9 mouse cellular contexts compared by ENCODE assay signal in genomic region chr2:170222819-170223218, GRCm38 (mm10).
DNase-seq lines count a peak whose midpoint lies in the region; ATAC-seq lines count a peak whose summit lies in the region.
"Had no signal": no experiment of that assay in that cellular context is flagged by ENCODE, and none has a peak within 500 bp of the region (broad histone marks: within the 10 kb centered on the region; RNA-seq: fewer than 3 reads in every experiment).

No protein-coding gene starts in this region.

- H3K4me1 ChIP-seq in kidney, embryonic 14.5 days (ENCODE audit: control insufficient read depth, insufficient read depth, low read length): peaks cover 48% of the 10 kb centered on the region

- DNase-seq in kidney, postnatal 10 days: no peak
- no peak for DNase-seq in layer of hippocampus, adult 18-20 months (ENCODE audit: low spot score in 2 of 2)
- DNase-seq in spleen, postnatal 14 days (ENCODE audit: low spot score in 2 of 2): no peak
- no peak for DNase-seq in cerebellum, adult 11 months

- H3K27me3 ChIP-seq in kidney, embryonic 14.5 days (ENCODE audit: control insufficient read depth, insufficient read depth, low read length): no peaks in the 10 kb centered on the region
- H3K27me3 ChIP-seq: Patski had no signal

- H3K4me2 ChIP-seq in kidney, embryonic 14.5 days (replicated peaks; ENCODE audit: low read depth, low read length): peak overlapping the region; percentile 21

- no peak for ATAC-seq in kidney, embryonic 14.5 days (ENCODE audit: low FRiP score, low TSS enrichment)
- ATAC-seq in common myeloid progenitor, adult 5-6 weeks (replicated peaks; ENCODE audit: low read depth, poor library complexity, severe bottlenecking): peak; percentile 46
- peak; percentile 9 to 29; a peak in 2 of 4 replicates for ATAC-seq in hematopoietic stem cell, adult 5-6 weeks (replicated peaks in 1 of 2; ENCODE audit: insufficient read depth in 1 of 2, low FRiP score in 2 of 2, low TSS enrichment in 1 of 2, low read depth in 1 of 2, poor library complexity in 2 of 2, severe bottlenecking in 2 of 2)
- ATAC-seq in megakaryocyte progenitor cell, adult 5-6 weeks (replicated peaks; ENCODE audit: poor library complexity): peak; percentile 52
- ATAC-seq: Patski had no signal

- H3K9me3 ChIP-seq in kidney, embryonic 14.5 days (ENCODE audit: control insufficient read depth, low read length): no peaks in the 10 kb centered on the region

- peak overlapping the region; percentile 23; the same call in 1 of the 2 replicates for H3K9ac ChIP-seq in kidney, embryonic 14.5 days (ENCODE audit: low read depth, low read length)

- H3K36me3 ChIP-seq in kidney, embryonic 14.5 days (ENCODE audit: control insufficient read depth, insufficient read depth, low read length): no peaks in the 10 kb centered on the region

- no peak overlapping the region for H3K4me3 ChIP-seq in kidney, embryonic 14.5 days (ENCODE audit: low read length)

- 1% methylated on average over 6 of the region's 6 CpGs for WGBS in kidney, embryonic 14.5 days

- peak overlapping the region; percentile 42 for H3K27ac ChIP-seq in kidney, embryonic 14.5 days (ENCODE audit: low read depth, low read length)
